Mouse (Mus musculus) forebrain, embryonic 14.5 days (tissue): ENCODE data around the gene Arhgap10. TPM values are rescaled to one million over a fixed set of nuclear protein-coding genes. Genes with fewer than 3 reads are reported as not detected.

Source experiments
- ATAC-seq: fragments of 200-750 bp; cut with Nextera tagmentation; 2 replicates; pipeline ENCODE4 v1.8.0; 2017; ENCODE audit warnings: mild to moderate bottlenecking, moderate library complexity
- DNase-seq: peaks from one replicate; pipeline ENCODE4 v3.0.0-alpha.2; 2015; ENCODE audit warnings: low spot score
- H3K27ac ChIP-seq: fragments of 300-500 bp; sonication (generic); 2 replicates; pipeline ENCODE4 v1.5.1; 2014; ENCODE audit warnings: low read depth, mild to moderate bottlenecking, control low read depth, low read length, moderate library complexity
- H3K27me3 ChIP-seq: fragments of 300-500 bp; sonication (generic); replicated peaks from 2 replicates; pipeline ENCODE4 v1.6.1; 2014; ENCODE audit warnings: low read length, control low read depth, mixed read lengths; ENCODE audit not compliant: control insufficient read depth, insufficient read depth
- H3K36me3 ChIP-seq: fragments of 300-500 bp; sonication (generic); 2 replicates; pipeline ENCODE4 v1.6.1; 2014; ENCODE audit warnings: low read length, control low read depth; ENCODE audit not compliant: control insufficient read depth, insufficient read depth
- H3K4me1 ChIP-seq: fragments of 300-500 bp; sonication (generic); 2 replicates; pipeline ENCODE4 v1.6.1; 2014; ENCODE audit warnings: antibody characterized with exemption, low read length, control low read depth; ENCODE audit not compliant: control insufficient read depth, insufficient read depth
- H3K4me2 ChIP-seq: fragments of 300-500 bp; sonication (generic); 2 replicates; pipeline ENCODE4 v1.6.1; 2014; ENCODE audit warnings: mild to moderate bottlenecking, control low read depth, low read length
- H3K4me3 ChIP-seq: fragments of 300-500 bp; sonication (generic); 2 replicates; pipeline ENCODE4 v1.5.1; 2014; ENCODE audit warnings: low read depth, low read length, control low read depth
- H3K9ac ChIP-seq: fragments of 300-500 bp; sonication (generic); 2 replicates; pipeline ENCODE4 v1.6.1; 2014; ENCODE audit warnings: mild to moderate bottlenecking, low read length, control low read depth, moderate library complexity
- H3K9me3 ChIP-seq: fragments of 300-500 bp; sonication (generic); replicated peaks from 2 replicates; pipeline ENCODE4 v1.6.1; 2016; ENCODE audit warnings: low read length, control low read depth, mixed read lengths; ENCODE audit not compliant: control insufficient read depth
- WGBS: fragments of 180-500 bp; shearing (Covaris S2); extraction: QIAGEN DNeasy Blood & Tissue Kit; methylation state at CpG from one replicate; pipeline ENCODE4 v1.1.7; 2014; 5-methylcytosine and 5-hydroxymethylcytosine counted together
- polyA plus RNA-seq: library from polyadenylated mRNA; unstranded; fragments of >200 nt; fragmentation: Nextera tagmentation; extraction: Ambion mirVana; gene quantifications from 2 replicates; pipeline ENCODE4 v1.2.1, GENCODE M21; 2014

Arhgap10 gene
- polyA plus RNA-seq, 1 experiment from 2014 or later: 3.6 TPM

- H3K9me3 ChIP-seq: no peaks in the 10 kb centered on the region
- no peak for DNase-seq
- ATAC-seq: no peak
- H3K27me3 ChIP-seq: no peaks in the 10 kb centered on the region
- H3K4me3 ChIP-seq: no peak overlapping the region
- 82% methylated on average over 5 of the region's 5 CpGs for WGBS
- H3K27ac ChIP-seq: no peak overlapping the region
- no peak overlapping the region for H3K4me2 ChIP-seq
- H3K4me1 ChIP-seq: no peaks in the 10 kb centered on the region
- H3K36me3 ChIP-seq: no peaks in the 10 kb centered on the region
- no peak overlapping the region for H3K9ac ChIP-seq
These were observed 25.2 kb downstream of the Arhgap10 start for GRCm38 (mm10) chr8:77492356-77493058.

- H3K36me3 ChIP-seq: no peaks in the 10 kb centered on the region
- H3K9me3 ChIP-seq: no peaks in the 10 kb centered on the region
- no peaks in the 10 kb centered on the region for H3K27me3 ChIP-seq
- 0 out of 2 replicates have a peak, but pooled peaks have one; percentile 23 for ATAC-seq
- no peak overlapping the region for H3K4me3 ChIP-seq
- no peak overlapping the region for H3K9ac ChIP-seq
- no peak overlapping the region for H3K27ac ChIP-seq
- DNase-seq: no peak
- WGBS: 96% methylated on average over 10 of the region's 10 CpGs
- H3K4me1 ChIP-seq: no peaks in the 10 kb centered on the region
- no peak overlapping the region for H3K4me2 ChIP-seq
These were observed 26.4 kb downstream of the Arhgap10 start for GRCm38 (mm10) chr8:77491231-77491923.

DNA sequence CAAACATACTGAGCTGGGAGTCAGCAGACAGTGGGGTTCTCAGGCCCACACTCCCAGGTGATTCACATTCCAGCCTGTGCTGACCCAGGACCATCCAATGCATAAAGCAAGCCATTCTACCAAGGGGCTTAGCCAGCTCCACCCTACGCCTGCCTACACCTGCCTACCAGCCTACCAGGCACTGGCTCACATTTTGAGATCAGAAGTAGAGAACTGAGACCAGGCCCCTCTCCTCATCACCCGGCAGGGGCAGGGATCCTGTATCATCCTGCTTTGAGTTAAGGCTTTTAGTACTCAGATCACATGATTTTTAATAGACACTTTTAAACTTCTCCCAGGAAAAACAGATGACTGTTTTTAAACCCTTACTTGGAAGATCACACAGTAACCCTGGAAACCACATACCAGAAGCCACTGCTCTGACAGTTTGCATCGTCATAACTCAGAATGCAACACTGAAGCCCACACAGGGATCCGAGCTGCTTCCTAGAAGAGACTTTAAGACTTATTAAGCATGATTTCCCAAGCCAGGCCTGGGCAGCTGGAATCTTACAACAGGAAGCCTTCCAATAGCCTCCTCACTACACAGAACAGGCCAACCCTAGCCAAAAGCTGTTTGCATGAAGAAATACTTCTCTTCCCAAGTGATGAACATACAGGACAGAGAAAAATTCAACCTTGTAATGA, 27.5 kb downstream of the Arhgap10 start:
- H3K4me3 ChIP-seq: no peak overlapping the region
- DNase-seq (no peak), ATAC-seq (no peak)
- no peaks in the 10 kb centered on the region for H3K27me3 ChIP-seq
- H3K4me2 ChIP-seq: no peak overlapping the region
- no peak overlapping the region for H3K27ac ChIP-seq
- H3K4me1 ChIP-seq: no peaks in the 10 kb centered on the region
- WGBS: 70% methylated on average over 4 of the region's 4 CpGs
- H3K9me3 ChIP-seq: no peaks in the 10 kb centered on the region
- H3K9ac ChIP-seq: no peak overlapping the region
- H3K36me3 ChIP-seq: no peaks in the 10 kb centered on the region

DNA sequence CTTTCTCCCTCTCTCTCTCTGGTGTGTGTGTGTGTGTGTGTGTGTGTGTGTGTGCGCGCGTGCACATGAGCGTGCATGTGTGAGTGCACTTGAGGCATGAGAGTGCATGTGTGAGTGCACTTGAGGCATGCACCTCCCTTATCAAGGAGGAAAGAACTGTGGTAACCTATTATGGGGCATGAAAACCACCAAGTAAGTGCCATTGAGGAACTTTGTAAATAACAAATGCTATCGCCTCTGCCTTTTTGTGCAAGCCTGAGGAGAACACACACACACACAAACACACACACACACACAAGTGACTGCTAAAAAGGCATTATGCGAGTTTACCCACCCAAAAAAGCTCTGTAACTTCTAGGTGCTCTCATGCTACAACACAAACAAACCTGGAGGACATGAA, 28.5 kb downstream of the Arhgap10 start:
- no peaks in the 10 kb centered on the region for H3K4me1 ChIP-seq
- H3K27ac ChIP-seq: no peak overlapping the region
- no peak overlapping the region for H3K4me2 ChIP-seq
- WGBS: 94% methylated on average over 6 of the region's 6 CpGs
- H3K9me3 ChIP-seq: no peaks in the 10 kb centered on the region
- H3K4me3 ChIP-seq: no peak overlapping the region
- no peaks in the 10 kb centered on the region for H3K36me3 ChIP-seq
- no peaks in the 10 kb centered on the region for H3K27me3 ChIP-seq
- no peak for DNase-seq
- ATAC-seq: no peak
- H3K9ac ChIP-seq: no peak overlapping the region

GRCm38 (mm10) chr8:77488215-77488606, 29.5 kb downstream of the Arhgap10 start:
- Histone ChIP-seq H3K9ac (no peak overlapping the region), H3K36me3 (no peaks in the 10 kb centered on the region), H3K4me3 (no peak overlapping the region), H3K27ac (no peak overlapping the region), H3K9me3 (no peaks in the 10 kb centered on the region), H3K4me1 (no peaks in the 10 kb centered on the region), H3K27me3 (no peaks in the 10 kb centered on the region), H3K4me2 (no peak overlapping the region)
- ATAC-seq (no peak), DNase-seq (no peak)
- 84% methylated on average over 4 of the region's 4 CpGs for WGBS

- Histone ChIP-seq H3K9me3 (no peaks in the 10 kb centered on the region), H3K27ac (no peak overlapping the region), H3K4me2 (no peak overlapping the region), H3K4me3 (no peak overlapping the region), H3K36me3 (no peaks in the 10 kb centered on the region), H3K4me1 (no peaks in the 10 kb centered on the region), H3K27me3 (no peaks in the 10 kb centered on the region), H3K9ac (no peak overlapping the region)
- no peak for ATAC-seq
- DNase-seq: no peak
- WGBS: 89% methylated on average over 10 of the region's 10 CpGs
These were observed 30.1 kb downstream of the Arhgap10 start for GRCm38 (mm10) chr8:77487590-77488214.

- 83% methylated on average over 2 of the region's 2 CpGs for WGBS
- Histone ChIP-seq H3K27me3 (no peaks in the 10 kb centered on the region), H3K4me3 (no peak overlapping the region), H3K27ac (no peak overlapping the region), H3K9me3 (no peaks in the 10 kb centered on the region), H3K36me3 (no peaks in the 10 kb centered on the region), H3K9ac (no peak overlapping the region), H3K4me2 (no peak overlapping the region), H3K4me1 (no peaks in the 10 kb centered on the region)
- DNase-seq (no peak), ATAC-seq (no peak)
These were observed 31.0 kb downstream of the Arhgap10 start for GRCm38 (mm10) chr8:77486749-77487148.

DNA sequence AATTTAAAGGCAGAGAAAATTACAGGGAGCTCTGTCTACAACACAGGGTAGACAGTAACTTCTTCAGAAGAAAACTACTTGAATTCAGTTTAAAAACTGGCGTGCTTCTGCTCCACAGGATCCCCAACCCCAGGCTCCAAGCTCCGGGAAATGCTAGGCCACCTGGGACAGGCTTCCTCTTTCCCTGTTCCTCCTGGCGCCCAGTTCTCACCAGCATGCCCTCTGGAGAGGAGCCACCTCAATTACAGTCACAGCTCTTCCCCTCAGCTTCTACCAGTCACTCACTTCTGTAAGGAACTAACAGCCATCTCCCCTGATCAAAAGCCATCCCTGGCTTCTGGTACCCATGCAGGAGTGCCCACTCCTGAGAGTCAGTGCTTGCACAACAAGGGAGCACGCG, 32.9 kb downstream of the Arhgap10 start:
- WGBS: 75% methylated on average over 5 of the region's 5 CpGs
- no peak overlapping the region for H3K27ac ChIP-seq
- H3K4me2 ChIP-seq: no peak overlapping the region
- no peak for ATAC-seq
- no peak for DNase-seq
- H3K36me3 ChIP-seq: no peaks in the 10 kb centered on the region
- H3K27me3 ChIP-seq: no peaks in the 10 kb centered on the region
- H3K4me3 ChIP-seq: no peak overlapping the region
- no peak overlapping the region for H3K9ac ChIP-seq
- no peaks in the 10 kb centered on the region for H3K9me3 ChIP-seq
- no peaks in the 10 kb centered on the region for H3K4me1 ChIP-seq
